Mouse (Mus musculus) heart, adult 2 months (tissue): ENCODE data around the gene Pard3.

Experiments used
- CTCF ChIP-seq: fragments of 200-600 bp; IDR thresholded peaks from 2 replicates; pipeline ENCODE4 v1.8.1; 2022; ENCODE audit warnings: antibody characterized with exemption, mild to moderate bottlenecking, moderate library complexity
- EP300 ChIP-seq: fragments of 200-500 bp; IDR thresholded peaks from 2 replicates; pipeline ENCODE4 v1.6.1; 2011; ENCODE audit warnings: low read depth, low read length, control low read depth; ENCODE audit not compliant: insufficient read depth
- POLR2A ChIP-seq: fragments of 200-500 bp; IDR thresholded peaks from 2 replicates; pipeline ENCODE4 v1.6.1; 2011; ENCODE audit warnings: mild to moderate bottlenecking, low read depth, low read length, control low read depth; ENCODE audit not compliant: insufficient read depth

DNA sequence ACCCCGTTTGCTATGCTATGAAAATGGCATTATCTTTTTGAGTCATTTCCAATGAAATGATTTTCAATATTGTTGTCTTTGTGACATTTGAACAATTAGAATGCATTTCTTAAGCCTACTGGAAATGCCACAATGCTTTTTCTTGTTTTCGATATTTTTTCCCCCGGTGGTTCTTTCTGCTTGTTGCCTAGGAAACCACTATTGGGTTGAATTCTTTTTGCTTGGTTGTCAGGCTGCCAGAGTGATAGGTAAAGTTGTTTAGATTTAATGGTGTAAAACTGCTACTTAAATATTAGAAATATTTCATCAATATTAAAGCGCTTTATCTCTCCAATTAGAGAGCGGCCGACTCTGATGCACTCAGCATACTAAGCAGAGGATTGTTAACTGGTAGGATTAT is 230.4 kb downstream of the Pard3 start:
- TF ChIP-seq CTCF (no peak), POLR2A (no peak), EP300 (no peak)
